Mouse (Mus musculus) frontal cortex, postnatal 10 days (tissue): ENCODE data around the gene E2f7.

Source experiments
- DNase-seq, 2 experiments: peaks; one replicate each; pipeline ENCODE4 v3.0.0; 2022; ENCODE audit warnings: low spot score in 2 of 2, mixed read lengths in 1 of 2

E2f7 gene

DNA sequence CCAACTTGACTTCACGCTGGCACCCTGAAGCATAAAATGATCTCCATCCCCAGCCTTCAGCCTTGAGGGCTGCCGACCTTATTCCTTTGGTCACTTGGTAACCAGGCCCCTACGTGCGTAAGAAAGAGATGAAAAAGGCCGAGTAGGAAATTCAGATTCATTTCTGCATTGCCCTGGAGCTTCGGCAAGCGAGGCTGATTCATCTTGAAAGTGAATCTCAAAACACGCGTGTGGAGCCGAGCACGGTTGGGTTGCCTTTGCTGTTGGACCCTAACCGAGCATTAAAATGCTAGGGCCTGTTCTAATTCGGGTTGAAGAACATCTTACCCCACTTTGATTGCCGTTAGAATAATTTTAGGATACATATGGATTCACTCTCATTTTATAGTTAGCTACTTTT is 28.6 kb downstream of the E2f7 start:
- no peak for DNase-seq

DNA sequence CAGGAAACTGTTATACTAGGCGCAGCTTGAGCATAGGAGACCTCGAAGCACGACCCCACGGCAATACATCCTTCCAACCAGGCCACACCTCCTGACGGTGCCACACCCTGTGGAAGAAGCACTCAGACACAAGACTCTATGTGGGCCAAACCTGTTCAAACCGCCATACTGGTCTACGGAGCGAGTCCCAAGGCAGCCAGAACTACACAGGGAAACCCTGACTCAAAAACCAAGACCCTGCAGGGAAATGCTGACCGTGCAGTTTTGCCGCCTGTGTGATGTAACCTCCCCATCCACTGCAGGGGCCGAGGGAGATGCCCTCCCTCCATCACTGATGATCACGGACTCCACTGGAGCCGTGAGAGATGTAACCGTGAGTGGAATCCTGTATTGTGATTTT is 36.5 kb downstream of the E2f7 start:
- no peak for DNase-seq

DNA sequence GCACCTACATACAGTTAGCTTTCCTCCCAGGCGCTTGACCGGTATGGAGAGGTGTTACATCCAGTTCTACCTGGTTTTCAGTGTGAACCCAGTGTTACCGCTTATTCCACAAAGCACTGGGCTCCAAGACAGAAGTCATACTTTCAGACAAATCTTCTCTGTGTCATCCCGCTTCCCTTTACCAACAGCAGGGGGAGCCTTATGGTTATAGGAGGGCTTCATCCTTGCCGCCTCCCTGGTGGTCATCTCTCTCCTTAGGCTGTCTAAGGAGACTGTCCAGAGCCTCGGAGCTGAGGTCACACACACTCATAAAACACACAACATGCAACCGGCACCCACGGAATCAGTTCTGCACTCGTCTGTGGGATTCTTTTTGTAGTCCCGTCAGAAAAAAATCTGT is 37.4 kb downstream of the E2f7 start:
- DNase-seq = no peak

DNA sequence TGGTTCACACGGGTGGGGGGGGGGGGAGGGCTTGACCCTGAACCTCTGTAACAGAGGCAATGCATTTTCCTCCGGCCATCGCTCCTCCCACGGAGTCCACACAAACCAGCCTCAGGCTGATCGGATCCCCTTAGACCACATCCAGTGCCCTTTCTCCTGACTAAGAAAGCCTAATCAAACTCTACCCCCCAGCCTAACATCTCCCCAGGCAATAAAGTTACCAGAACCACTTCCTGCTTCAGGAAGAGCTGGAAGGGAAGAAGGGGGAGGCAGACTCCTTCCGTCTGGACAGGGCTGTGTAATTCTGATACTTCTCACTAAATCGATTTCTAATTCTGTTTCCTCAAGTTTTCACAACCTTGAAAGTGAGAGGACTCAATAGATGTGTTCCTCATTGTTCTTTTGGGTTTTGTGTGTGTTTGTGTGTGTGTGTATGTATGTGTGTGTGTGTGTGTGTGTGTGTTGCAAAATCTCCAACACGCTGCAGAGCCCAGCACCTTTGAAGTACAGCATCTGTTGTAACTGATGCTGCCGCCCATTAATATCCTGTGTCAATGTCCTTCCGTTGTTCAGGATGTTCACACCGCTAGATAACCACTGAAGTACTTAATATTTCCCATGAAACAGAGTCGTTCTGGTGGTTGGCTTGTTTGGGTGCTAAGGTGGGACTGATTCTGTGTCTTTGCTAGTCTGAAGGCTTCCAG is 43.0 kb downstream of the E2f7 start:
- no peak for DNase-seq

DNA sequence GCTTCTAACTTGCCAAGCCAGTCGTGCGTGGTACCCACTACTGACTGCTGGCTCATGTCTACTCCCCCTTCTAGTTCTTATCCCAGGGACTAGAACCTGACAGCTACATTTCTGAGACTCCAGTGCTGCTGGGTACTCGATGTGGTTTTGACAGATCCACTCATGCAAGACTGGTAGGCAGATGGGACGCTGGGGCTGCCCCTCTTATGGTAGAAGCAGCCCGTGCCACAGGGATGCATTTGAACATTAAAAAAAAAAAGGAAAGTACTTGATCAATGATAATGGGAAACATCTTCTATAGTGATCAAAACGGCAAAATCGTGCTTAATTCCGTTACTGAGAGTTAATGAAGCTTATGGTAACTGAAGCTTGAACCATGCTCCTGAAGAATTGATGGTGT is 44.4 kb downstream of the E2f7 start:
- no peak for DNase-seq

DNA sequence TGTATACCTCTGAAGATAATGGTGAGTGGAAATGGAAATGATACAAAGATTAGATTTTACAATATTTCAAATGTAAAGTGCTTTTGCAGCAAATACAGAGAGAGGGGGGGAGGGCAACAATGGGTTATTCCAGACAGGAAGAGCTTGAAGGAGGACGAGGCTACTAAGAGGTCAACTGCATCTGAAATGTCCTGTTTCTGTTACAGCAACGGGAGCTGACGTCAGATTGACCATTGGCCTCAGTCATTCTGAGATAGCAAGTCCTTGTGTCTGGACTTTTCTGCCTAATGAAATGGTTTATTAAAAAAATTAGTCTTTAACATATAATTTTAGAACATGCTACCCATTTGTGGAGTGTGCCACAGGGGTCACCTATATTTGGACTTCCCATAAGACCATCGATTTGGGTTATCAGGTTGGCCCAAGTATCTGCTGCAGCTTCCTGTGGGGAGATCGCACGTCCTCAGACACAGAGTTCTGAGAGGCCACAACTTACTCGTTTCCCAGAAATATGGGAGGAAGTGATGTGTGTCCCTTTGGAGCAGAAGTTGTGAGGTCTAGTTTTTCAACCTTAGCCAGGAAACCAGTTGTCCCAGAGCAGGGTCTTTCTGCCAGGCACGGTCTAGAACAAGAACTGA is 48.0 kb downstream of the E2f7 start:
- no peak for DNase-seq

DNA sequence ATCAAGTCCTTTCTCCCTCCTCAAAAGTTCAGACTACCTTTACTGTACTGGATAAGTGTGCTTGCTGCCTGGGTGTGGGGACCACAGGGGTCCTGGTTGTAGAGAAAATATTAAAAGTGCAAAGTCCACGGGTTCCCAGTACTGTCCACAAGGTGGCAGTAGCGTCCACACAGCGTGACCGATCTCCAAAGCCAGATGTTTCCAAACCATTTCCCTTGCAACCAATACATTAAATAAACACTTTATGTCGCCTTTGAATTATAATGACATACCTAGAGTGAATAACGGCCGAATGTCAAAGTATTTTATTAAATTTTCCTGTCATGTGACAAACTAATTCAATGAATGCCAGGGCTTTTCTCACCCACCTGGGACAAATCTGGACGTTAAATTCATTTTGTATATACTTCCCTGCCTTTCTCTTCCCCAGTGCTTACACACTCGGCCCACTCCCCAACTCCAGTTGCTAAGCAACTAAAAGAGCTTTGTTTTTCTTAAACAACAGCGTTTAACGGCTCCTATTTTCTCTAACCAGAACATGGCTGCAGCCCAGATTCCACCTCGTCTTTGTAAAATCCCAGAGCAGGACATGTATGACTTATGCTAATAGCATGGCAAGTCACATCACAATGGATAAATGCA is 49.4 kb downstream of the E2f7 start:
- DNase-seq = peak in 1 of 2 experiments; percentile 32

DNA sequence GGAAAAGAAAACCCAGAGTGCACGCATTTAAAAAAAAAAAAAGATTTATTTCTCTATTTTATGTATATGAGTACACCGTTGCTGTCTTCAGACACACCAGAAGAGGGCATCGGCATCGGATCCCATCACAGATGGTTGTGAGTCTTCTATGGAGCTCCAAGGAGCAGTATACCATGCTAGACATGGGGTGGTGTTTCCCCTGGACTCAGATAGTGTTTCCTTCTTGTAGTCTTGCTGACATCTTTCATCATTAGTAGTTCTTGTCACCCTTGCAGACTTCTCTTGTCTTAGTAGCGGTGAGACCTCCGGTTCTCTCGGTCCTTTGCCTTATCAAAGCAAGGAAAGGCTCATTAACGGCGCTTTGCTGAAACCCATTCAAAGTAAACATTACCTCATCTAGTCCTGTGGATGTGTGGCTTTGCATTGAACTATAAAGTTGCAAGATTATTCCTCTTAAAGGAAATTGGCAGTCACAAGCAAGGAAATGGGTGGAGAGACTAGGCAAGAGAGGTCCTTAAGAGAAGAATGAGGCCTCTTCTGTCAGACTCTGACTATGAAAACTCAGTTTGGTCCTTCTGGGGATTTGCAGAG is 50.1 kb downstream of the E2f7 start:
- DNase-seq = no peak

DNA sequence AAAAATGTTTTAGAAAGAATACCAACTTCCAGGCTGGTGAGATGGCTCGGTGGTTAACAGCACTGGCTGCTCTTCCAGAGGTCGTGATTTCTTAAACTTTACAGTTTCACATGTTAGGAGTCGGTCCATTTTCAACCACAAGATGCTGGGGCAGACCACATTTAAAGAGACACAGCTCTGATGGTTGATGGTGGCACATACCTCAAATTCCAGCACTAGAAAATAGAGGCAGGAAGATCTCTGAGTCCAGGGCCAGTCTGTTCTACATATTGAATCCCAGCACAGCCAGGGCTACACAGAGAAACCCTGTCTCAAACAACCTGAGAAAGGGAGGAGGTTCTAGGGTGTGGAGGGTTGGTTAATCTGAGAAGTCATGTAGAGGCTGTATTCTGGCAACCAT is 56.1 kb downstream of the E2f7 start:
- DNase-seq = no peak

DNA sequence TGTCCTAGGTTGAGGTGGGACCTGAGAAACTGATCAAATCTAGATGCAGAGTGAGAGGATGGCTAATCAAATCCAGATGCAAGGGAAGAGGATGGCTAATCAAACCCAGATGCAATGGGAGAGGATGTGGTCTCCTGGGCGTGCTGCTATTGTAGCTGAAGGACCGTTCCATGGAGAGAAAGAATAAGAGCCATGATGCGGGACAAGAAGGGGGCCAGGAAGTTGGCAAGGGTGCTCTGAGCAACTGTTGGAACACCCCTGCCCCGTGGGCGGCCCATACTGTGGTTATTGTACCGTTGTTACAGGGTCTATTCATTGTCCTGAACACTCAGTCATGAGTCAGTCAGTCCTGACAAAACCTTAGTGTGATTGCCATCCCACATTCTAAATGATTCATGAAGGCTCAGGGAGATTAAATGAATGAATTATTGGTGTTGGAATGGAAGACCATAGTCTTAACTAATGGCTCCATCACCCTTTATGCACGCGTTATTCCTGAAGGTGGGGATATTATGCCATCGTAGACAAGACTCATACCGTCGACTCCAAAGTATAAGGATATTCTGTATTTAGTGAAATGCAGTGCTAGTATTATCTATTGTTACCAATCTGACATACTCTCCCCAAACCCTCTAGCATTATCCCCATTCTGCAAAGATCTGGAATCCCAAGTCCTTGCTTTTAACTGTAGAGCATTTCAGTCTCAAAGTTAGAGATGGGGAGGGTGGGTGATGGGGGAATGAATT is 59.2 kb downstream of the E2f7 start:
- no peak for DNase-seq

DNA sequence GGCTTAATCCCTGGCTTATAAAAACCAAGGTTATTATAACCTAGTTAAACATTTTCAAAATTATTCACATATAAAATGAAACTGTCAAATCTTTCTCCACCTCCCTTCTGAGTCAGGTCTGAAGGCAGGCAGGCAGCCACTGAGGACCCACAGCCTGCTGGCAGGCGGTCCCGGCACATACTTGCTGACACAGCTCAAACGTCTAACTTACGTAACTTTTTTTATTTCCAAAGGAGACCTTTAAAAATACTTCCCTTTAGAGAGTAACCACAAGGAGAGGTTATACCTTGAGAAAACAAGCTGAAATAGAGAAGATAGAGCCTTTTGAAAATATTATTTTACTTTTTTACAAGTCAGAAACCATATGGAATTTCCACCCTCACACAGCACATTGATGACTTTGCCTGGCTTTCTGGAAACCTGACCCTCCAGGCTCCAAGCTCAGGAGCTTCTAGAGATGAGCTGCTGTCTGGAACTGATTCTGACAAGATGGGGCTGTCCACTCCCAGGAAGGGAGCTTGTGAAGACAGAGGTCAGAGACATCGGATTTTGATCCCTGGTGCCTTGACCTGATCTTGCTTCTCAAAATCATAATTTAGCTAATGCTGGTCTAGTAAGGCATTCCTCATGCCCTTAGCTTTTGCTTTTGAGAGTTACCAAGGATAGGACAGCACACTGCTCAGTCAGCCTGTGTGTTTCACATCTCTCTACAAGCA is 59.9 kb downstream of the E2f7 start:
- no peak for DNase-seq

DNA sequence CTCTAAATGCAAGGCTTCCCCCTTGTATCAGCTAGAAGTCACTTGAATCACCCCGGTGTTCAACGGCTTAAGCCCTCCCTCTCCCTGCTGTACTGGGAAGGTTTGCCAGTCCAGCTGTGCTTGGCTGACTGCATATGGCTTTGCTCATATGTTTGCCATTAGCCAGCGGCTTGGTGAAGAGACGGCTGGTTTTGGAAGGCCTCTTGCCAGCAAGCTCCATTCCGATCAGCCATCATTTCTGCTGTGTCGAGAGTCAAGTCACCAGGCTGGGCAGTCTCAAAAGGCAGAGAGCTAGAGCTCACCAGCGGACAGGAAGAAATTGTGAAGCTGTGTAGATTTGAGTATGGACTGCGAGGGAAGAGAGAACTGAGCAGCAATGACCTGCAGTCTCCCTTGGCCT is 61.2 kb downstream of the E2f7 start:
- no peak for DNase-seq

DNA sequence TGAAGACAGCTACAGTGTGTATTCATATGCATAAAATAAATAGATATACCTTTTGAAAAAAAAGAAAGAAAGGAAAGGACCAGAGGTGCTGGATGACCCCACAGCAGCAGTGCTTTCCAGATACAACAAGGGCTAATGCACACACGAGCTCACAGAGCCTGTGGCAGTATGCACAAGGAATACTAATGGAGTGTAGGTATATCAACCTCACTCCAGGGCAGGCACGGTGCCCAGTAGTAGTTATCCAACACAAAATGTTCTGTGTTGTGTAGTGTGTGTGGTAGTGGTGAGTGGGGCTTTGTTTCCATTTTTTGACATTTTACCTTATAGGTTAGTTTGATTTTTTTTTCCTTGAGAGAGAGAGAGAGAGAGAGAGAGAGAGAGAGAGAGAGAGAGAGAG is 65.3 kb downstream of the E2f7 start:
- DNase-seq = no peak

DNA sequence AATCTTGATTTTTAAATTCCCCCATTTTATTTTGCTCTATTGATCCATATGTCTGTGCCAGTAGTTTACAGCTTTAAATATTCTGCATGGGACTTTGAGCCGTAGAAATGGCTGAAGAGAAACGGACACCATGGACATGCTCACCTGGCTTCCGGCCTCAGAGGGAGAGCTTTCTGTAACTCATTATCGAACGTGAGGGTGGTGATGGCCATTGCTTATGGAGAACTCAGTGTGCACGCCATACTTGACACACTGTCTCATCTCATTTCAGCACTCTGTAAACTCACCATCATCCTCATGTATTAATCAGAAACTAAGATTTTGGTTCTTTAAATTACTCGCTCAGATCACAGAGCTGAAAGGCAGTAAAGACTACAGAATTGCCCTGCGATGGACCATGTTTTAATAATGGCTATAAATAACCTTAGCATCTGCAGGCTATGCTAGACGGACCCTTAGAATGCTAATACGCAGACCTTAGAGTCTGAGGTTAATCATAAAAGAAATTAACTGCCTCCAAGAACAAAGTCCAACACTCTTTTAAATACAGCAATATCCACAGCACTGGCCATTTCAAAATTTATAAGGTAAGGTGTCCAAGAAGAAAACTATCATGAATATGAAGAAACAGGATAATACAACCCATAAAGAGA is 66.1 kb downstream of the E2f7 start:
- DNase-seq = no peak

DNA sequence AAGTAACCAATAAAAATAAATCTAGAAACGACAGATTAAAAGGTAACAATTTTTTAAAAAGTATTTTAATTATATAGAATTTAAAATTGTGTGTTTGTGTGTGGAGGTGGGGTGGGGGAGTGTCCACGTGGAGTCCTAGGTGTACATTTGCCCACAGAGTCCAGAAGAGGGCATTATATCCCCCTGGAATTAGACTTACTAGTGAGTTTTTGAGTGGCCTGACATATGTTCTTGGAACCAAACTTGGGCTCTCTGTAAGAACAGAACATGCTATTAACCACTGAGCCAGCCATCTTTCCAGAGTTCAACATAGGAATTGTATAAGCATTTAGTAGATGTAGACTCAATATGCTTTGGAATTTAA is 66.6 kb downstream of the E2f7 start:
- DNase-seq = no peak

DNA sequence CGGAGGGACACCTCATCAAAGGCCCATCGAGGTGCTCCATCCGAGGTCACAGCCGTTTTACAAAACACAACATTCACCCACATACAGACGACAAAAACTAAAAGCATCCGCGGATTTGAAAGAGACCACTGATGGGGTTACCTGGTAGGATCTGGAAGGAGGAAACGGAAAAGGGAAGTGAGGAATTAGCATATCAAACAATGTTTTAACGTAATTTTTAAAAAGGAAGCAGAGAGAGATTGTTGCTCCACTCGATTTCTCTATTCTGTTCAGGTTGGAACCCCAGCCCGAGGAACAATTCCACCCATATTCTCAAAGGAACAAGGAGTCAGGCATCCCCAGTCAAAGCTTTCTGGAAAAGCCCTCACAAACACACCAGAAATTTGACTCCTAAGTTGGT is 75.9 kb downstream of the E2f7 start:
- DNase-seq = no peak

DNA sequence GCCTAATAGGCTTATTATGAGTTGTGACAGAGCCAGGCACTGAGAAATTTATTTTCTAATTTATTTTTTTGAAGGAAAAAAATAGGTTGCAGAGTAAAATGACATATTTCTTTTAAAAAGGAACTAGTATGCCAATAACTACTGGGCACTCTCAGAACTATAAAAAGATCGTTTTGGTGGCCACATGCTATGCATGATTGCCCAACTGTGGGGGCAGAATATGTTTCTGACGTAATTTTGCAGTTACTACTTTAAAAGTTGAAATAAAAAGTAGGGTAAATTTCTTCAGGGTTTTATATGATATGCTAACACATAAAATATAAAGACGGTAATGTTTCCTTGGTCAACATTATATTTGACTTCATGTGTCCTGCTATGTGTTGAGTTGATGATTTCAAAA is 76.5 kb downstream of the E2f7 start:
- DNase-seq = no peak

DNA sequence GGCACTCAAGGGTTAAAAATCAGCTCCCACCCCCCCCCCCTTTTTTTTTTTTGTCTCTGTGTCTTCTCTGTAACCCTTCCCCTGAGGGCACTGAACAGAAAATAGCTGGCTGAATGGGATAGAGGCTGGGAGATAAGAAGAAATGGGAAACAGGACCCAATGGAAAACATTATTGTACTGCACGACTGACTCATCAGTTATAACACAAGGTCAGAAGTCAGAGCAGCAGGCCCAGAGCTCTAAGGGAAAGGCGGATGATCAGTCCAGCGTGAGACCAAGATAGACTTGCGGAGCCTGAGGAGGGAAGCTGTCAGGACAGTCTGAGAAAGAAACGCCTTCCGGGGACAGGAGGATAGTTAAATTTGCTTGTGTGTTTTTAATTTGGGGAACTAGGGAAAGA is 87.1 kb downstream of the E2f7 start:
- no peak for DNase-seq

DNA sequence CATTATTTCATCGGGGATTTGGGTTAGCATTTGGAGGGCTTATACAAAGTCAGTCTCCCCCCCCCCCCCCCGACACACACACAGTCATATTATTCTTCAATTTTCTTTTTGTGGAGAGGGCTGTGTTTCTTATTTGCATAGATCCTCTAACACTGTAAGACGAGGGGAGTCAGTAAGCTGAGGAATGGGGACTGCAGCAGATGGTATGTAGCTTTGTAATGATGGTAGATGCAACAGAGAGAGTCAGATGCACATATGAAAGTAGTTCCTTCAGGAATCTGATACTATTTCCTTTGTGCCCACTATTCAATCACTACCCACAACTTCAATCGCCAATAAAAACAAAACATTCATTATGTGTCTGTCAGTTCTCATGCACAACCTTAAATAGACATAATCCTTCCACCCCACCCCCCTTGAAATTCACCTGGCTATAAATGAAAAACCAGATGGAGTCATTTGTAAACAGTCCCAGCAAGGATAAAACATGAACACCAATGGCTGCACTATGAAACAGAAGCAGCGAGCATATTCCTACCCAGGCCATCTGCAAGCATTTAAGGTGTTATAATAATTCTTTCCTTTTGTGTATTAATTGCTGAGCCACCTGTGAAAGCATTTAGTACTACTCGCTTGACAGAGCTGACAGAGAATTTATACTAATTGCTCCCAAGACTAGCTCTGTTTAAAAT is 90.0 kb downstream of the E2f7 start:
- DNase-seq = no peak
